Mouse (Mus musculus): Measurements from ENCODE around the gene Scaf8. TPM values are rescaled to one million over a fixed set of nuclear protein-coding genes. Genes with fewer than 3 reads are reported as not detected.

Scaf8 gene
- total and polyA plus RNA-seq, 3 experiments = 23.9 to 47.3 (median 30.7) TPM

- no peak overlapping the region for H3K27ac ChIP-seq (ENCODE audit: insufficient read depth, low read depth)
- H3K27me3 ChIP-seq (replicated peaks) = no peaks in the 10 kb centered on the region
- in situ Hi-C loops (cut with MboI; ENCODE audit: low pct_ligation_motif_present, low pct_unique_long_range_greater_than_20kb, low sequenced_read_pairs) (no loop called here), dilution Hi-C loops (cut with MboI; ENCODE audit: extremely low pct_ligation_motif_present, extremely low pct_unique_long_range_greater_than_20kb, low sequenced_read_pairs) (no loop called here)
- DNase-seq (ENCODE audit: extremely low read depth) = no peak
- no peak overlapping the region for H3K4me2 ChIP-seq (ENCODE audit: insufficient read depth, low read depth, poor library complexity, severe bottlenecking)
- no peaks in the 10 kb centered on the region for H3K9me3 ChIP-seq (replicated peaks; ENCODE audit: low read length)
- H3K79me2 ChIP-seq (replicated peaks; ENCODE audit: control insufficient read depth, extremely low read depth, insufficient read depth, poor library complexity, severe bottlenecking) = no peaks in the 10 kb centered on the region
- no peak overlapping the region for H3K4me3 ChIP-seq (replicated peaks in 1 of 3; ENCODE audit: low read depth in 2 of 3, low read length in 2 of 3, poor library complexity in 1 of 3)
- no peak for TF ChIP-seq GABPA (IDR thresholded peaks at IDR 0.05; ENCODE audit: insufficient replicate concordance, low read depth, low read length)
- H3K36me3 ChIP-seq (replicated peaks in 1 of 2; ENCODE audit: control insufficient read depth in 1 of 2, insufficient read depth in 1 of 2, low read length in 1 of 2) = peaks cover 7 to 79% of the 10 kb centered on the region in 2 experiments
- no peak overlapping the region for H3K9ac ChIP-seq (ENCODE audit: insufficient read depth, low read depth)
- peaks cover 5 to 12% of the 10 kb centered on the region in 2 experiments for H3K4me1 ChIP-seq (ENCODE audit: control insufficient read depth in 1 of 2, insufficient read depth in 2 of 2)
Measured at GRCm38 (mm10) chr17:3244881-3245739, 130.3 kb downstream of the Scaf8 start.

- Histone ChIP-seq H3K9me3 (replicated peaks; ENCODE audit: low read length) (no peaks in the 10 kb centered on the region), H3K9ac (ENCODE audit: insufficient read depth, low read depth) (no peak overlapping the region), H3K4me3 (replicated peaks in 1 of 3; ENCODE audit: low read depth in 2 of 3, low read length in 2 of 3, poor library complexity in 1 of 3) (no peak overlapping the region), H3K79me2 (replicated peaks; ENCODE audit: control insufficient read depth, extremely low read depth, insufficient read depth, poor library complexity, severe bottlenecking) (no peaks in the 10 kb centered on the region), H3K27ac (ENCODE audit: insufficient read depth, low read depth) (no peak overlapping the region), H3K36me3 (replicated peaks in 1 of 2; ENCODE audit: control insufficient read depth in 1 of 2, insufficient read depth in 1 of 2, low read length in 1 of 2) (peaks cover 4 to 76% of the 10 kb centered on the region in 2 experiments), H3K4me1 (ENCODE audit: control insufficient read depth in 1 of 2, insufficient read depth in 2 of 2) (peaks cover 5 to 12% of the 10 kb centered on the region in 2 experiments), H3K4me2 (ENCODE audit: insufficient read depth, low read depth, poor library complexity, severe bottlenecking) (no peak overlapping the region), H3K27me3 (replicated peaks) (no peaks in the 10 kb centered on the region)
- in situ Hi-C loops (cut with MboI; ENCODE audit: low pct_ligation_motif_present, low pct_unique_long_range_greater_than_20kb, low sequenced_read_pairs) = no loop called here
- DNase-seq (ENCODE audit: extremely low read depth) = no peak
- dilution Hi-C loops (cut with MboI; ENCODE audit: extremely low pct_ligation_motif_present, extremely low pct_unique_long_range_greater_than_20kb, low sequenced_read_pairs) = no loop called here
- TF ChIP-seq SIN3A (IDR thresholded peaks at IDR 0.05; ENCODE audit: low read length) = no peak
- peak; percentile 43; the same call in 1 of the 2 replicates for TF ChIP-seq MAFK (IDR thresholded peaks at IDR 0.05; ENCODE audit: insufficient replicate concordance, low read length)
Measured at GRCm38 (mm10) chr17:3246665-3247370, 132.0 kb downstream of the Scaf8 start.

Other genes with a start within 250 kb of the Scaf8 start
- 9.1 and 9.5 TPM in 2 replicates for gene Tiam2, start 211.6 kb downstream of the Scaf8 start, total RNA-seq (2012; rRNA removed)
- gene Tiam2, start 211.6 kb downstream of the Scaf8 start, total RNA-seq (2014; rRNA removed) = 5.9 and 6.4 TPM in 2 replicates
- gene Tiam2, start 211.6 kb downstream of the Scaf8 start, polyA plus RNA-seq (2012; ENCODE audit: insufficient read length, low read depth) = 9.4 and 10.2 TPM in 2 replicates